Mouse (Mus musculus): ENCODE measurements around the gene Slc25a45. TPM values are rescaled to one million over a fixed set of nuclear protein-coding genes. Genes with fewer than 3 reads are reported as not detected.

Gene Slc25a45
- total RNA-seq, 1 experiment from 2014 or later: 64.7 TPM

DNA sequence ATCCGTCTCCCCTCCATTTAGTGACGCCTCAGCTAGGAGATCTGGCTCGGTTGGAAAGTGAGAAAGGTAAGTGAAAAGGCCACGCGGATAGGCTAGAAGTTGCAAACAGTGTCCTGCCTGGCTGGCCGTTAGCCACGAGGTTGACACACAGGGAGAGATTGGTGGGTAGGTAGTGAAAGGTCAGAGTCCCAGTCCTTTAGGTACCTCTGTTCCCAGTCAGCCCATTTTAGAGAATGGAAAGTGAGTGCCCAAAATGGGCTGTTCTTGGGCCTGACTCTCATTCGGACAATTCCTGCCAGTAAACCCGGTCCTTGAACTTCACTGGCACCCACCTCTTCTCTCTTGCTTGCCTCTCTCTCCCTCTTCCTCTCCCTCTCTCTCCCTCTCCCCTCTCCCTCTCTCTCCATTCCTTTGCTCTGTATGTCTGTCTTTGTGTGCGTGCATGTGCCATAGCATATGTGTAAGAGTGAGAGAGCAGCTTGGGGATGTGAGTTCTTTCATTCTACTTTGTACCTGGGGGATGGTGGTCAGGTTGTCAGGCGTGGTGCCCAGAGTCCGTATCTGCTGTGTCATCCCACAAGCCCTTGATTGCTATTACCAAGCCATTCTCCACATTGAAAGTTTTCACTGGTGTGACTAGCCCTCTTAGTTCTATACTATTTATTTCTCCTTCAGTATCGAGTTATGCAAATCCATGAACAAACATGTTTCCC is 35.6 kb downstream of the Slc25a45 start, which contains the start of gene Dpf2:
Dpf2 (minus strand) TSS at position 4 of the 713 bp plus-strand sequence.
- no peak for ATAC-seq (ENCODE audit: extremely low read depth, insufficient number of reproducible peaks, low FRiP score, poor library complexity, severe bottlenecking)

DNA sequence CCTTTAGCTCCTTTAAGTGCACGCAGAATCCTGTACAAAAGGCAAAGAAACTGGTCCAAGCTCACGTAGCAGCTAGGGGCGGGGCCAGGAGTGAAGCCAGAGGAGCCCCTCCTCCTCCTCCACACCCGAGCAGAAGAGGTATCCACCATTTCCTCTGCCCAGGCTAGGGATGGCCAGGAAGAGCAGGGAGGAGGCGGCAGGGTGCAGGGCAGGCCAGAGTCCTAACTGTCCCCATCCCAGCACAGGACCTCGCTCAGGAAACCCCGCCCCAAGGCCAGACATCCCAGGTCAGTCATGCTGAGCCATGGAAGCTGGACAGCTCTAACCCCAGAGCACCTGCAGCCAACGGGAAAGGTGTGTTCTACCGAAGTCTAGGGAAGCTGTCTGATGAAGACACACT is 44.1 kb downstream of the Slc25a45 start:
- no peak for ATAC-seq (ENCODE audit: extremely low read depth, insufficient number of reproducible peaks, low FRiP score, poor library complexity, severe bottlenecking)

DNA sequence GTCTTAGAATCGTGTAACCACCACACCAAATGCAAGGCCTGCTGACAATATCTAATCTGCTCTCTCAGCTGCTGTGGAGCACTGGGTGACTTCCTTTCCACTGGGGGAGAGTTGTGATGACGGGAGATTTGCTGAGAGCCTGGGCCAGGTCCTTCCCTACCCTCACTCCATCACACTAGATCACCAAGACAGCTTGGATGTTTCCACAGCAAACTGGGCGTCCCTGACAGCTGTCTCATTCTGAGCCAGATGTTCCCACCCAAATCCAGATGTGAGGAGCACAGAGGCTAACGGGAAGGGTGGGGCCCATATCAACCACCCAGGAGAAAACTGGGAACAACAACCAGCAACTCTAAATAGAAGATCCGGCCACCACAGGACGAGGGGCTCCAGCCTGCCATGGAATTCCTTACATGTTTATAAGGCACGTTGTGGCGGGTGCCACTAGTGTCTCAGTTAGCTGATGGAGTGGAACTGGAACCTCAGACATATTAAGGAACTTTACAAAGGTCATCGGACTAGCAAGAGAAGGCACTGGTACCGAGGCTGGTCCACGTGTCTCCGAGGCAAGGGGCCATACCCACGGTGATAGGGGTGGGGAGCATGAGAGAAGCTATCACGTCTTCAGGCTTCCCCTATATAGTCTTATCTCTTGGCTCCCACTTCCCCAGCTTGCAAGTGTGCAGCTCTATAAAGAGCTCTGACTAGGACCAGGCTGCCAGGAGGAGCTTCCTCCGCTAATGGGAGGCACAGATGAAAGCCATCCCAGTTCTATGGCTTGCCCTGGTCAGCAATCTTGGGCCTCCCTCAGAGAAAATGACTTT is 44.7 kb downstream of the Slc25a45 start:
- ATAC-seq (ENCODE audit: extremely low read depth, insufficient number of reproducible peaks, low FRiP score, poor library complexity, severe bottlenecking): no peak

DNA sequence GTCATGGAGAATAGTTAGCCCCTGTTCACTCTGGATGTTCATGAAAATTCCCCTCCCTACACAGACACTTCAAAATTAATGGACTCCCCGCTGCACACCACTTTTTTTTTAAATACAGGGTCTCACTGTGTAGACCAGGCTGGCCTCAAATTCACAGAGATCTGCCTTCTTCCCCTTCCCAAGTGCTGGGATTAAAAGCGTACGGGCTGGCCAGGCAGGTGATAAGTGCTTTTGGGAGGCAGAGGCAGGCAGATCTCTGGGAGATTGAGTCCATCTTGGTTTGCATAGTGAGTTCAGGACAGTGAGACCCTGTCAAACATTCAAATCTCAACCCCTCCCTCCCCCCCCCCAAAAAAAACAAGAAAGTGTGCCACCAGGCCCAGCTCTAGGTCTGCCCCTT is 45.4 kb downstream of the Slc25a45 start:
- ATAC-seq (ENCODE audit: extremely low read depth, insufficient number of reproducible peaks, low FRiP score, poor library complexity, severe bottlenecking): no peak

DNA sequence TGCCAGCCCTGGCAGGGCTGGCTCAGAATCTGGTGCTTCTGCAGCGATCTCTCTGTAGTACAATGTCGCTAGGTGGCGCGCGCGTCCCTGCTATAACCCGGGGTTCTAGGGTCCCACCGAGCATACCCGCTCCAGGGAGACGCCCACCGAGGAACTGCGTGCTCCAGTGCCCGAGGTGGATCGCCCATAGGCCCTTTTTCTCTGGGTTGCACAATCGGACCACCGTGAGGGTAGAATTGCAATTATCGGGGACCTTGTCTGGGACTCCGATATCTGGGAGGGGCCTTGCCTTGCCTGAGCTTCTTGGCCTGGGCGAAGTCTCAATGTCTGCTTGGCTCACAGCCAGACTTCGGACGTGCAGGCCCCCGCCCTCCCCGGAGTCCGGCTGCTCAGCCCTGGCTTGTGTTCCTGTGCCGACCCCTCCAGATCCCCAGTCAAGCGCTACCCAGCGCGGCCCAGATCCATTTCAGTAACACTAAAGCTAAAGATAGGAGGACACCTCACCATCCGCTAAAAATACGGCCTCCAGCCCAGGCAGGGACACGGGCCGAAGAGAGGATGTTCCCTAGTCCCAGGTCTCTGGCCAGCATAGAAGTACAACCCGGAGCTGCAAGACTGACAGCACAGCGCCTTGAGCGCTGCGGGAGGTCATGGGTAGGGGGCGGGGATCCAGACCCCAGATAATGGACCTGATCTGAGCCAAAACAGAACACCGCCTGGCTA is 46.5 kb downstream of the Slc25a45 start:
- peak; percentile 62 for ATAC-seq (ENCODE audit: extremely low read depth, insufficient number of reproducible peaks, low FRiP score, poor library complexity, severe bottlenecking)

DNA sequence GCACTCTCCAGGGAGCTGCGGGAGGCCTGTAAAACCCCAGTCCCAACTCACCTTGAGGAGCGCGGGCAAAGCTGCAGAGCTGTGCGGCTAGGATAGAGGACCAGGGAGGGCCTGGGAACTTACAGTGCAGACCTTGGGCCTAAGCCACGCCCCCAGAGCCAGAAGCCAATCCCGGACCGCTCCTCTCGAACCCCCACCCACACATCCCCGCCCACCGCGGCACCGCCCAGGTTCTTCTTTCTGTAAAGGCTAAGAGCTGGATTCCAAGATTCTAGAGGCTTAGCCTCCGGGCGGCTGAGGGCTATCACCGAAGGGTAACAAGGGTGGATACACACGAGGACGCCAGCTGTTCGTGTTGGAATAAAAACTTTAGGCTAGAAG is 47.1 kb downstream of the Slc25a45 start, which contains the start of gene Cdc42ep2:
Cdc42ep2 (minus strand) TSS at position 104 of the 381 bp plus-strand sequence.
- ATAC-seq (ENCODE audit: extremely low read depth, insufficient number of reproducible peaks, low FRiP score, poor library complexity, severe bottlenecking): peak; percentile 90

DNA sequence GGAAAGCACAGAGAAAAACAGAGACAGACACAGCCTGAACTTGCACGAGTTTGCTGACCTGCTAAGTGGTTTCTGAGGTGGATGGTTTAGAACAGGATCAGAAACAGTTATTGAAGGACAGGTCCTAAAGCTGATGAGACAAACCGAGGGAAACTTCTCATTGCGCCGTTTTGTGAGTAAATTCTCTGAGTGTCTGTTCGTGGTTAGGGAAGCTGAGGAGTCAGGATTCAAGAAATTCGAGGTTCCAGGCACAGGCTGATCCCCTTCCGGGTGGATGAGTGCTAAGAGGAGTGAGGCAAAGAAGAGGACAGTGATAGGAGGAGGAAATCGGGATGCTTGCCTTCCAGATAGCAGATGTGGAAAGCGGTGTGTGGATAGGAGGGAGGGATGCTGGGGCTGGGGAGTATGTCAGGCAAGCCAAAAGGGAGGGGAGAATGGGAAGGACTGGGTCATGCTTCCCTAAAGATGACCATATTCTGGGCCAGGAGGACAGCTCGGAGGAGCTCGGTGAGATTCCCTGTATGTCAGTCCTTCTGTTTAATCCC is 47.8 kb downstream of the Slc25a45 start:
- no peak for ATAC-seq (ENCODE audit: extremely low read depth, insufficient number of reproducible peaks, low FRiP score, poor library complexity, severe bottlenecking)

DNA sequence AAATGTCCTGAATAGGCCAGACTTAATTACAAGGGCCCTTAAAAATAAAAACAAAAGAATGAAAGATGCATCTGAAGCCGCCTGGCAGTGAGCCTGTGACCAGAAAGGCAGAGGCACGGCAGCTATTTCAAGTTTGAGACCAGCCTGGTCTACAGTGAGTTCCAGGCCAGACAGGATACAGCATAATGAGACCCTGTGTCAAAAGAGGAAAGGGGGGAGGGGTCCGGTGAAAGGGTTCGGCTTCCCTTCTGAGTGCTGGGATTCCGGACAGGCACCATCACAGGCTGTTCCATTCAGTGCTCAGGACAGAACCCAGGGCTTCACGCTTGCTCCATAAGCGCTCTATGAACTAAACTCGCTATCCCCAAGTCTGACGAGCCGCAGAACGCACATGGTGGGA is 49.4 kb downstream of the Slc25a45 start:
- no peak for ATAC-seq (ENCODE audit: extremely low read depth, insufficient number of reproducible peaks, low FRiP score, poor library complexity, severe bottlenecking)

DNA sequence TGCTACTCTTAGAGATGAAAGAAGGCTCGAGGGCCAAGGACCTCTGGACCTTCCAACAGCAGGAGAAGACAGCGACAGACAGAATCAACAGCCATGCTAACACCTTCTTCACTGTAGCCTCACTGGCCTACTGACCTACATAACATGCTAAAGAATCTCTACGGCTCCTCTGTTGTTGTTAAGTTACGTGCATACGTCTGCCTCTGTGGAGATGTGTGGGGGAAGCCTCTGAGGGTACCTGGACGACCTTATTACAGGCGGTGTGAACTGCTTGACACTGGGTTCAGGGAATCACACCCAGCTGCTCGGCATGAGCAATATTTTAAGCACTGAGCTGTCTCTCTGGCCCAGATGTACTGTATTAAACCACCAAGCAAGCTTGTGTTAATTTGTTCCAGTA is 49.9 kb downstream of the Slc25a45 start:
- ATAC-seq (ENCODE audit: extremely low read depth, insufficient number of reproducible peaks, low FRiP score, poor library complexity, severe bottlenecking): no peak

DNA sequence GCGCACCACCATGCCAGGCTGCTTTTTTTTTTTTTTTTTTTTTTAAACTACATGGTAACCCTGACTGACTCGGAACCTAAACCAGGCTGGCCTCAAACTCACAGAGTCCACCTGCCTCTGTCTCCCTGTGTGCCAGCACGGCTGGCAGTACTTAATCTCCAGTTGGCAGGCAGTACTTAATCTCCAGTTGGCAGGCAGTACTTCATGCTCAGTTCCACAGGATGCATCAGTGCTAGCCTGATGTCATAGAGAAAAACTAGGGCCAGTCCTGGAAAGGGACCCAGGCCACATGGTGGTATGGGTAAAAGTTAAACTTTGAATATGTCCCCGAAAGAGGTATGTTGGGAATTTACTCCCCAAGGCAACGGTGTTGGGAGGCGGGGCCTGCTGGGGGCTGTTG is 50.5 kb downstream of the Slc25a45 start:
- no peak for ATAC-seq (ENCODE audit: extremely low read depth, insufficient number of reproducible peaks, low FRiP score, poor library complexity, severe bottlenecking)

DNA sequence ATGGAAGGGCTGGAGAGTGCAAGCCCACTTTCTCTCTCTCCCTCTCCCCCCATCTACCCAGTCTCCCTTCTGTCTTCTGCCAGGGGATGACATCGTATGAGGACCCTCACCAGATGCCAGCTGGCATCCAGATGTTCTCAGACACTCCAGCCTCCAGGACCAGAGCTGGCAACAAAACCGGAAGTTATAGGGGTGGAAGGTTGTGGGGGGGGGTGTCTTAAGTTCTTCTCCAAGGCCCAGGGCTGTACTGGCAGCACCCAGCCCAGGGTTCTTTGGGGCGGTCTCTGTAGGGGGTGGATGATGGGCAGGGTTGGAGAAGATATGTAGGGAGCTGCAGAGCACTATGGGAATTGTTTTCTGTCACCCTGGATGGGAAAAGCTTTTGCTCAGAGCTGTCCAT is 50.9 kb downstream of the Slc25a45 start:
- no peak for ATAC-seq (ENCODE audit: extremely low read depth, insufficient number of reproducible peaks, low FRiP score, poor library complexity, severe bottlenecking)

DNA sequence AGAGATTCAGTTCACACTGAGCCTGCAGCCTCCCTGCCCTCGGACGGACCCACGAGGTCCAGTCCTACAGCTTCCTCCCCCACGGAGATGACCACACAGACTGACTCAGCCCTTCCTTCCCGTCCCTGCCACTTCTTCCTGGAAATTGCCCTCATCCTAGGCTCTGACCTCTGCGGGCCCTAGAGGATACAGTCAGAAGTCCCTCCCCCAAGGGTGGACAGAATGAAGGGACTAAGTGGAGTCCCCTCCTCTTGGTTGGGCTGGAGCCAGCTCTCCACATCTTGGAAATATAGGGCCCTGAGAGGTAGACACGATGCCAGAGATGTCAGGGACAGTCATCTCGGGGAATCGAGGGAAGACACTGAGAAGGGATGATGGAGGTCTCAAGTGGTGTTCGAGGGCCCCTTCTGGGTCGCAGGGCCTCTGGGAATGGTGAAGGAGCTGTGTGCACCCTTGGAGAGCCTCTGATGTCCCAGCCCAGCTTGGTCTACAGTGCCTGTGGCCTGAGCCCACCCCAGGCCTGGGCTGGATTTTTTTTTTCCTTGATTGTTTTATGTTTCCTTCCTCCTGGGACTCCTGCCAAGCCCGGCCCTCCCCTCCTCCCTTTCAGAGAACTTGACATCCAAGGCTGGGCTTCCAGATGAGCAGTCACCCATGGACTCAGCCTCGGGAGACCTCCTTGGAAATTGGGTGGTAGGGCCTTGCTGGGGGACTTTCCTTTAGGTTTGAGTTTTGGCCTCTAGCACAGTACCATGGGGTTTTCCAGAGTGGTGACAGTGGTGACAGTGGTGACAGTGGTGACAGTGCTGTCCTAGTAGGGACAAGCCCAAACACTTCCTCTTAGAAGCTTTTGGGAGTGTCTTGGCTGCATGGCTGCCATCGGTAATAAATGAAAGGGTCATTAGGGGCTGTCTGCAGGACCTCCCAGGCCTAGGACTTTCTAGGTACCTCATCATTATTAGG is 52.3 kb downstream of the Slc25a45 start:
- peak; percentile 63 for ATAC-seq (ENCODE audit: extremely low read depth, insufficient number of reproducible peaks, low FRiP score, poor library complexity, severe bottlenecking)

DNA sequence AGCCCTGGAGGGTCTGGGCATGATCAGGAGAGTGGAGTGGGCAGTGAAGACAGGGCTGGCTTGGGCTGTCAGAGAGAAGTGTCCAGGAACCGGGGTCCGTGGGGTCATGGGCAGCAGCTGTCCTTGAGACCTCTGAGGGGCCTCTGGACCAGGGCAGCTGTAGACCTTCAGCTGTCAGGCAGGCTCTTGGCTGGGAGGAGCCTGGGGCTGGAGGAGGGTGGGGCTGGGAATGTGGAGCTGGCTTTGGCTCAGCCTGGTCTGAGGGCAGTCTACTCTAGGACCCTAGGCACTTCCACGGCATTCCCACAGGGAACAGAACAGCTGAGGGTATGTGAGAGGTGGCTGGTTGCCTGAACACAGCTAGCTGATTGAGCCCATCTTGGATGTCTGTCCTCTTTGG is 57.7 kb downstream of the Slc25a45 start:
- ATAC-seq (ENCODE audit: extremely low read depth, insufficient number of reproducible peaks, low FRiP score, poor library complexity, severe bottlenecking): no peak

Other genes with a start within 250 kb of the Slc25a45 start
- gene Rela, start 240.3 kb upstream of the Slc25a45 start, total RNA-seq (2017): 143 and 145 TPM in 2 replicates
- 199 and 249 TPM in 2 replicates for gene Sipa1, start 214.1 kb upstream of the Slc25a45 start, total RNA-seq (2017)
- 64.1 and 65.3 TPM in 2 replicates for gene Map3k11, start 189.1 kb upstream of the Slc25a45 start, total RNA-seq (2017)
- gene Pcnx3, start 188.9 kb upstream of the Slc25a45 start, total RNA-seq (2017): 58.3 and 60.2 TPM in 2 replicates
- 1.7 and 2.3 TPM in 2 replicates for gene Kcnk7, start 173.4 kb upstream of the Slc25a45 start, total RNA-seq (2017)
- gene Ehbp1l1, start 151.5 kb upstream of the Slc25a45 start, total RNA-seq (2017): 88.8 and 91.8 TPM in 2 replicates
- 21.1 and 24.4 TPM in 2 replicates for gene Fam89b, start 148.2 kb upstream of the Slc25a45 start, total RNA-seq (2017)
- gene Ltbp3, start 136.9 kb upstream of the Slc25a45 start, total RNA-seq (2017): 0.35 TPM in 1 of 2 replicates, not detected in the other
- gene Scyl1, start 106.4 kb upstream of the Slc25a45 start, total RNA-seq (2017): 35.9 and 44.0 TPM in 2 replicates
- gene Frmd8, start 2.5 kb upstream of the Slc25a45 start, total RNA-seq (2017): 32.9 and 38.6 TPM in 2 replicates
- 1.4 and 1.5 TPM in 2 replicates for gene Tigd3, start 16.3 kb downstream of the Slc25a45 start, total RNA-seq (2017)
- 80.0 and 104 TPM in 2 replicates for gene Dpf2, start 35.2 kb downstream of the Slc25a45 start, total RNA-seq (2017)
- 3.8 and 4.8 TPM in 2 replicates for gene Cdc42ep2, start 47.0 kb downstream of the Slc25a45 start, total RNA-seq (2017)
- gene Pola2, start 86.4 kb downstream of the Slc25a45 start, total RNA-seq (2017): 32.8 and 36.8 TPM in 2 replicates
- gene Slc22a20, start 108.3 kb downstream of the Slc25a45 start, total RNA-seq (2017): 0.47 and 1.1 TPM in 2 replicates
- 142 and 147 TPM in 2 replicates for gene Capn1, start 138.1 kb downstream of the Slc25a45 start, total RNA-seq (2017)
- 42.1 and 45.3 TPM in 2 replicates for gene Syvn1, start 168.8 kb downstream of the Slc25a45 start, total RNA-seq (2017)
- 28.7 and 29.2 TPM in 2 replicates for gene Mrpl49, start 180.0 kb downstream of the Slc25a45 start, total RNA-seq (2017)
- 2,994 and 3,021 TPM in 2 replicates for gene Fau, start 180.0 kb downstream of the Slc25a45 start, total RNA-seq (2017)
- gene Znhit2, start 183.4 kb downstream of the Slc25a45 start, total RNA-seq (2017): 18.4 and 20.3 TPM in 2 replicates
- gene Tm7sf2, start 190.6 kb downstream of the Slc25a45 start, total RNA-seq (2017): 5.6 and 8.1 TPM in 2 replicates
- gene Vps51, start 199.4 kb downstream of the Slc25a45 start, total RNA-seq (2017): 67.0 and 73.7 TPM in 2 replicates
- gene Tmem262, start 202.2 kb downstream of the Slc25a45 start, total RNA-seq (2017): 1.5 TPM in 1 of 2 replicates, not detected in the other
- 0.74 TPM in 1 of 2 replicates, not detected in the other for gene Gm28374, start 204.4 kb downstream of the Slc25a45 start, total RNA-seq (2017)
- 51.9 and 52.8 TPM in 2 replicates for gene Zfpl1, start 207.1 kb downstream of the Slc25a45 start, total RNA-seq (2017)
- 0.35 TPM in 1 of 2 replicates, not detected in the other for gene Cdca5, start 207.2 kb downstream of the Slc25a45 start, total RNA-seq (2017)
- not detected in 2 replicates for gene AC131692.1, start 216.6 kb downstream of the Slc25a45 start, total RNA-seq (2017)
- not detected in 2 replicates for gene Naaladl1, start 228.0 kb downstream of the Slc25a45 start, total RNA-seq (2017)
- 2.2 and 3.1 TPM in 2 replicates for gene Sac3d1, start 240.8 kb downstream of the Slc25a45 start, total RNA-seq (2017)